Mouse (Mus musculus): ENCODE measurements around the gene Vps16.
A peak's percentile ranks its signal among the peaks of the same experiment; 100 is the strongest.

DNA sequence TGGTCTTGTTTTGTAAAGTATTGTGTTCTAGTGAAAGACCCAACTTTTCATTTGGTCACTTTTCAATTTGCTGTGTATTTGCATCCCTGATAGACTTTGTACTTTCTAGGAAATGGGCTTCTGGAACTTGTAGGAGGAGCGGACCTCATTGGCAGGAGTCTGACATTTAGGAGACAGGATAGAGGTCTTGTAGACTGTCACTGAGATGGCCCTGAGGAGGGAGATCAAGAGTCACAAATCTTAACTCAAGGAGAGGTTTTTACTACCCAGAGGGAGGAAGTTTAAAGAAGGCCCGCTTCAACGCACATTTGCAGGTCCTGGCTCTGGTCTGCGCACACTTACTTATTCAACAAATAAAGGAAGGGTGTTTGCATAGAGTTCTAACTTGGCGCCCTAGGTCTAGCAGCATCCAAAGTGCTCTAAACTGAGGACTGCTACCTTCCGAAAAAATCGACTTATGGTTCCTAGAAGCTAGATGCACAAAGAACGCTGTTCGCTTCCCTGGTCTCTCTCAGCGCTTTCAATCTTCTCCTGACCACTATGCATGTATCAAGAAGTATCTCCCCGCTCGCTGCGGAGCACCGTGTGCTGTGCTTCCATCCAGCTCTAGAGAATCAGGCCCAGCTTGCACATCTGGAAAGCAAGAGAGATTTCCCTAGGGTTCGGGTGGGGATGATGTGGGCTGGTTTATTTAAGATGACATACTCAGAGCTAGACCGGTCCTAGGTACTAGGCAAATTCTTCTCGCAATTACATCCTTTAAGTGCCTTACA lies 25.1 kb downstream of the Vps16 start:
- TF ChIP-seq CTCF (IDR thresholded peaks at IDR 0.05; ENCODE audit: low read depth) = 0 out of 2 replicates have a peak, but pooled peaks have one; percentile 6
- no peak for TF ChIP-seq EP300 (IDR thresholded peaks at IDR 0.05; ENCODE audit: low read depth)

Measured in liver, postnatal 0 days (tissue).